Mouse (Mus musculus) liver, embryonic 18 days (tissue): Measurements from ENCODE around the gene Snip1. TPM values are rescaled to one million over a fixed set of nuclear protein-coding genes. Genes with fewer than 3 reads are reported as not detected.

ENCODE experiments used
- polyA plus RNA-seq: library from polyadenylated mRNA; depleted of rRNA; stranded (reverse); fragments of >200 nt; gene quantifications from 2 replicates; pipeline ENCODE4 v1.2.3, GENCODE M21; 2012; rRNA removed

Snip1 gene
- polyA plus RNA-seq: 7.1 and 7.5 TPM in 2 replicates

DNA sequence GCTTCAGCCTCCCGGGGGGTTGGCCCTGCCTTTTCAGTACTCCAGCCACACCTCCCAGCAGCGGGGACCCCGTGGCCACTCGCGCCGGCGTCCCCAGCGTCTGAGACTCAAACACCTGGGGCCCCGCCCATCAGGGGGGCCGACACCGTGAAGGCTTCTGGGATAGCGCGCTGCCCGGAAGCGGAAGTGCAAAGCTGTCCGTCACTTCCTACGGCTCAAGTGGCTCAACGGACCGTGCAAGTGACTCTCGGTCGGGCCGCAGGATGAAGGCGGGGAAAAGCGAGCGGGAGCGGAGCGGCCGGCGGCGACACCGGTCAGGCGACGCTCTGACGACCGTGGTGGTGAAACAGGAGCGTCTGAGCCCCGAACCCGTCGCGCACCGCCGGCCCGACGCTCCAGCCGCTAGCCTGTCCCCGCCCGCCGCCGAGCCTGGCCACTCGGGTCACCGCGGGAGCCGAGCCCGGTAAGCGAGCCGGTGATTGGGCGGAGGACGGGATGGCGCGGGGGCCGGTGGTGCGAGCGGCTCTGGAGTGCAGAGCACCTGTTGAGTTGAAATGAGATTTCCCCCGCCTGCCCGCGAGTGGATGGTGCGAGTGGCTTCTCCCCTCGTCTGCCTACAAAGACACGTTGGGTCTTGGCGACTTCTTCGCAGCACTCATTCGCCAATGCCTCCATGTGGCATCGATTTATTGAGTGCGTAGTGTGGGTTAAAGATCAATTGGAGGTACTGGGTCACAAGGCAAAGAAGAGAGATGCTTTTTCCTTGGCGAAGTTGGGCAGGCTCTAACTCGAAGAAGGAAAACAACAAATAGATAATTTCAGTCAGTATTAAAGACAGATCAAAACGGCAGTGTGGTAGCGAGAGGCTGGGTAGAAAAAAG, at the start of gene Snip1:
Gene Snip1 (plus strand): TSS at position 183 of the 881 bp plus-strand sequence.

DNA sequence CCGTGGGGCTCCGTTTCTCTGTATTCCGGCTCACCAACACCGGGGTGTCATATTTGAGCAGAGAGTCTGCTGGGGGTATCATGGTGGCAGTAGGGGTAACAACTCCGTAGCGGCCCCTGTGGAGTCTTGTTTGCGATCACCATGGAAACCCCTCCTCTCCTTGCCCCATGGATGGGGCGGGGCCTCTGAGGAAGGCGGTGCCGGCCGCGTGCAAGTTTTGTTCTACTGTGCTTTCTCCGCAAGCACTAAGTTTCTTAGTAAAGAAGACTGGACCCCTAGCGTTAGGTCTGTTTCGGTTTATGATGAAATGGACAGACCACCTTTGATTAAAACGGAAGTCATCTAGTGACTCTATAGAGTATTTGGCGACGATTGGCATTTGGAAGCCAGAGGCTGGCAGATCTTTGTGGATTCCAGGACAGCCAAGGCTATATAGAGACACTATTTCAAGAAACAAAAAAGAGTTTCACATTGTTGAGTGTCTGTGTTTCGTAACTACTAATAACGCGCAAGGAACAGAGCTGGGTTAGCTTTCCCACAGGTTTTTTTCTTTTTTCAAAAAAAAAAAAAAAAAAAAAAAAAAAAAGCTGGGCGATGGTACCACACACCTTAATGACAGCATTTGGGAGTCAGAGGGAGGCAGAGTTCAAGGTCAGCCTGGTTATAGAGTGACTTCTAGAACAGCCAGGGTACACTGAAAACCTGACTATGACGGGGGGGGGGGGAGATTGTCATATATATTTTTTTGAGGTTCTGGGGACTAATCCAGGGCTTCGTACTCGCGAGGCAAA, 760 bp upstream of the Snip1 start, which contains the start of gene Dnali1:
Gene Dnali1 (minus strand): TSS at position 187 of the 791 bp plus-strand sequence.

DNA sequence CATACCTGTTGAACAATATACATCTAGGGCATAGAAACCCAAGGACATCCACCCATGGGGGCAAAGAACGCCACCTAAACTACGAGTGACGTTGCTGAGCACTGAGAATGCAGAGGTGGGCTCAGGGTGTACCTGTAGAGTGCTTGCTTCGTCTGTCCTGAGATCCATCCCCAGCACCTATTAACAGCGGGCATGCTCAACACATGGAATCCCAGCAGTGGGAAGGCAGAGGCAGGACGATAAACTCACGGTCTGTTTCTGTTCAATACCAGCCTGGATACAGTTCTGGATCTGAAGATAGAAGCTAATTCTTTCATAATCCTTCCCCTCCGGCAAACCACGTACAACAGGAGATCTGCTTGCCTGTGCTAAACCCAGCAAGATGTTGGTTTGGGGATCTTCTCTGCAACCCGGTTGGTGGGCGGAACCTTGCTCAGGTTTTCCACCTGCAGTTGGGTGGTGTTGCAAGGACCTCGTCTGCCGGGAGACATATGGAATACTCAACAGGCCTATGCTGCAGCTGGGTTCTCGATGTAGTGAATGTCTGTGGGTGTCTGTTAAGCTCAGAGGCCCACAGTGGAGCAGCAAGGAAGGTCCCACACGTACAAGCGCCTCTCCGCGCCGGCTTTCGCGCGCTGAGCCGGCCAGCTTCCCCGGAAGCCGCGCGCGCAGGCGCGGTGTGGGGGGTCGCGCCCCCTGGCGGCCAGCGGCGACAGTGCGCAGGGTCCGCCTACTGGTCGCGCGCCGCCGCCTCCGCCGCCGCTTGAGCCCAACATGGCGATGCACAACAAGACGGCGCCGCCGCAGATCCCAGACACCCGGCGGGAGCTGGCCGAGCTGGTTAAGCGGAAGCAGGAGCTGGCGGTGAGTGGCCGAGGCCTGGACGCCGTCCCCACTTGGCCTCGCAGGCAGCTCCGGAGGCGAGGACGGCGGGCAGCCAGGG, 18.2 kb downstream of the Snip1 start, which contains the start of gene Meaf6:
Gene Meaf6 (plus strand): TSS at position 732 of the 943 bp plus-strand sequence.

Other genes starting within 250 kb of the Snip1 start
- 18.8 and 20.6 TPM in 2 replicates for gene Yrdc, start 216.0 kb upstream of the Snip1 start, polyA plus RNA-seq
- gene 1110065P20Rik, start 215.5 kb upstream of the Snip1 start, polyA plus RNA-seq: 12.8 and 14.5 TPM in 2 replicates
- gene Maneal, start 204.5 kb upstream of the Snip1 start, polyA plus RNA-seq: 0.01 and 0.02 TPM in 2 replicates
- gene Epha10, start 185.8 kb upstream of the Snip1 start, polyA plus RNA-seq: not detected in 2 replicates
- gene 9930104L06Rik, start 129.6 kb upstream of the Snip1 start, polyA plus RNA-seq: 4.1 and 5.5 TPM in 2 replicates
- gene Cdca8, start 127.4 kb upstream of the Snip1 start, polyA plus RNA-seq: 34.6 and 37.1 TPM in 2 replicates
- gene Rspo1, start 80.2 kb upstream of the Snip1 start, polyA plus RNA-seq: 1.7 and 2.2 TPM in 2 replicates
- 21.8 and 26.2 TPM in 2 replicates for gene Gnl2, start 50.1 kb upstream of the Snip1 start, polyA plus RNA-seq
- 0.04 TPM in 1 of 2 replicates, not detected in the other for gene Dnali1, start 969 bp upstream of the Snip1 start, polyA plus RNA-seq
- gene Meaf6, start 18.5 kb downstream of the Snip1 start, polyA plus RNA-seq: 8.4 and 10.1 TPM in 2 replicates
- gene Zc3h12a, start 61.2 kb downstream of the Snip1 start, polyA plus RNA-seq: 1.6 TPM in 2 replicates